Mouse (Mus musculus) testis, postnatal 14 days (tissue): Measurements from ENCODE around the gene Tm4sf4.

Experiments used
- DNase-seq: peaks from one replicate; pipeline ENCODE4 v3.0.0; 2021; ENCODE audit warnings: low spot score

Tm4sf4 gene

GRCm38 (mm10) chr3:57474421-57474820, 49.3 kb downstream of the Tm4sf4 start:
- DNase-seq: no peak

GRCm38 (mm10) chr3:57480640-57481039, 55.5 kb downstream of the Tm4sf4 start:
- no peak for DNase-seq

GRCm38 (mm10) chr3:57481981-57482380, 56.9 kb downstream of the Tm4sf4 start:
- DNase-seq: no peak

GRCm38 (mm10) chr3:57486068-57486467, 61.0 kb downstream of the Tm4sf4 start:
- DNase-seq: no peak

- DNase-seq: no peak
Measured at GRCm38 (mm10) chr3:57487455-57488153, 62.5 kb downstream of the Tm4sf4 start.
